Mouse (Mus musculus): ENCODE results near the gene Zbtb9.
A peak's percentile ranks its signal among the peaks of the same experiment; 100 is the strongest.
"Not testable (repeated sequence)": the region's sequence is repeated elsewhere in the genome, so short reads cannot be mapped to it uniquely, and the experiment has no call there.

The Zbtb9 gene

DNA sequence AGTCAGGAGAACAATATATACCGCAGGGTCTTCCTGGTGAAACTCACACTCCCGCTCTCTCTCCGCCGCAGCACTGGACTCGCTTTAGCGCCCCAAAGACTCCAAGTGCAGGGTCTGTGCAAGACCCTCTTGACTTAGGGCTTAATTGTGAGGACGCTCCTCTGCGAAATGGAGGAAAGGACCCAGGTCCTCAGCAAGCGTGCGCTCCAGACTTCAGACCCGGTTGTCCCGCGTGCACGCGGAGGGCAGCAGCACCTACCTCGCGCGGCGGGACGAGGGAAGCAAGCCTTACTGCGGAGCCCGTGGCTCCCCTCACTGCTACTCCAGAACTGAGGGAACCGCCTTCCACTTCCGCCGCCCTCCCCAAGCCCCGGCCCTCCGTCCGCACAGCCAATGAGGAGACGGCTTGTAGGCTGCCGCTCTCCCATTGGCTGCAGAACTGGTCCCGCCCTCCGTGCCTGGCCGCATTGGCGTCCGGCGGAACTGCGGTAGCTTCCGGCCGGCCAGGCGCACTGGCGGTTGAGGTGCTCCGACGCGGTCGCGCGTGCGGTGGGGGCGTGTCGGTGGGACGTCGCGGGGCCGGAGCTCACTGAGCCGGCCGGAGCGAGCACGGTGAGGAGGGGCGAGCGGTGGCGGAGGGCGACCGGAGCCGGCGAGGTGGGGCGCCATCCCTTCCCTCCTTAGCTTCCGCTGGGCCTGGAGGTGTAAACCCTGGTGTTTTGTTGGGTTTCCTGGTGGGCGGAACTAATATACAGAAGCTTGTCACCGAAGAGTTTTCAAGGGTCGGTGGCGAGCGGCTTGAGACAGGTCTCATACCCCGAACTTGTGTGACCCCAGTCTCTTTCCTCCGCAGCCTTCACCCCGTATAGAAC lies at the start of gene Zbtb9:
TSS of gene Zbtb9 (plus strand) at position 465 of the 872 bp plus-strand sequence.
- peak; percentile 97 to 98 for DNase-seq (ENCODE audit: low spot score in 2 of 2)

DNA sequence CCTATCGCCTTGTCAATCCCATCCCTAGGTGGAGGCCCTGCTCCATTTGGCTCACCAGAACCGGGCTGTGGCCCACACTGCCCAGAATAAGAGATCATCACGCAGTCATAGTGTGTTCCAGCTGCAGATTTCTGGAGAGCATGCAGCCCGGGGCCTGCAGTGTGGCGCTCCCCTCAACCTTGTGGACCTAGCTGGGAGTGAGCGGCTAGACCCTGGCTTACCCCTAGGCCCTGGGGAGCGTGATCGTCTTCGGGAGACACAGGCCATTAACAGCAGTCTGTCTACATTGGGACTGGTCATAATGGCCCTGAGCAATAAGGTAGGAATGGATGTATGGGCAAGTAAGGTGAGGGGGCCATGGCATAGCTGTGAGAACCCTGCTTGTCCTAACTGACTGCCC lies 47.6 kb upstream of the Zbtb9 start:
- not testable (repeated sequence) for DNase-seq (ENCODE audit: low spot score in 2 of 2)

DNA sequence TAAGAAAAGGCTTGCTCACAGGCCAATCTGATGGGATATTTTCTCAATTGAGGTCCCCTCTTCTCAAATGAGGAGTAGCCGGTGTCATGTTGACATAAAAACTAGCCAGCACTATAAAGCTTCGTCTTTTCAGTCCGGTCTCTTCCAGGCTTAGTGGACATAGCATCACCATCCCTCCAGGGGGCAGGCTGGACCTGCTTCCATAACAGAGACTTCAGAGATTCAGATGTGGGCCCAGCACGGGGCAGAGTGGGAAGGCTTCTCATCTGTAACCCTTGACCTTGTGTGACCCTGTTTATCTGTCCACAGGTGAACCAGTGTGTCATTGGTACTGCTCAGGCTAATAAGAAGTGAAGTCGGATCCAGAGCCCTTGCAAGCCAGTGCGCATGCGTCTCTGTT lies 41.2 kb upstream of the Zbtb9 start:
- DNase-seq (ENCODE audit: low spot score in 2 of 2): peak; percentile 47 to 69

DNA sequence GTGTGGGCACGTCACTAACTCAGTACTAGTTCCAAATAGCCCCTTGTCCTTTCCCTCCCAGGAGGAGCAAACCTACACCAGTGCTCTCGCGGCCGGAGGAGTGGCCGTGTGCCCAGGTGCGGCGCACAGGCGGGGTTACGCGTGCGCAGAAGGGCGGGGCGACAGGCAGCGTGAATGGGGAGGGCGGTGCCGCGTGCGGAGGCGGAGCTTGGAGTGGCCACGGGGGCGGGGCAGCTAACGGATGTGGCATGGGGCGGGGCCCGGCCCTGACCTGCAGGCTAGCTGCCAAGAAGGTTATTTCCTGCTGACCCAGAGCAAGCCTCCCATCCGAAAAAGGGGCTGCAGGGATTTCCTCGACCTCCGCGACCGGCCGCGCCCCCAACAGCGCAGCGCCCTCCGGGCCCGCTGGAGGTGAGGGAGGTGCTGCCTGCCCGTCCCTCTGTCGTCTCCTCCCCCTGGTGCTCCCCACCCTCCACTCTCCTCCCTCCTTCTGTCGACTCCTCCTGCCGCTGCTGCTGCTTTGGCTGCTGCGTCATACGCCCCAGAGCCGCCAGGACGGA lies 40.0 kb upstream of the Zbtb9 start, which contains the start of gene Phf1:
TSS of gene Phf1 (plus strand) at position 214 of the 560 bp plus-strand sequence.
- peak; percentile 99 for DNase-seq (ENCODE audit: low spot score in 2 of 2)

DNA sequence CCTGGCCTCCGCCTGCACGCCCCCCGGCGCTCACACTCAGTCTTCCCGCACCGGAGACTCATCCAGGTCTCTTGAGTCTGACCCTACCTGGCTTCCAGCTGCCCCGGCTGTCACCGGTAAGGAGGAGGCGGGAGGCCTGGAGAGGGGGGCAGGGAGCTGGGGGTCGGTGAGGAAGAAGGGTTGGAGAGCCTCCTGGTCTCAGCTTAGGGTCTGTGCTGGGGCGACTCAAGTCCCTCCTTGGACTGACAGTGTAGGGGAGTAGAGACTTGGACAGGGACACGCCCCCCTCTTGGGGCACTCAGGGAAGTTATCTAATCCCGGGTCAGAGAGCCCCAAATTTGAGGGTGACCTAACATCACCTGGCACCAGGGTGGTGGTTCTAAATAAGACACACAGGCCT lies 39.5 kb upstream of the Zbtb9 start:
- no peak for DNase-seq (ENCODE audit: low spot score in 2 of 2)

DNA sequence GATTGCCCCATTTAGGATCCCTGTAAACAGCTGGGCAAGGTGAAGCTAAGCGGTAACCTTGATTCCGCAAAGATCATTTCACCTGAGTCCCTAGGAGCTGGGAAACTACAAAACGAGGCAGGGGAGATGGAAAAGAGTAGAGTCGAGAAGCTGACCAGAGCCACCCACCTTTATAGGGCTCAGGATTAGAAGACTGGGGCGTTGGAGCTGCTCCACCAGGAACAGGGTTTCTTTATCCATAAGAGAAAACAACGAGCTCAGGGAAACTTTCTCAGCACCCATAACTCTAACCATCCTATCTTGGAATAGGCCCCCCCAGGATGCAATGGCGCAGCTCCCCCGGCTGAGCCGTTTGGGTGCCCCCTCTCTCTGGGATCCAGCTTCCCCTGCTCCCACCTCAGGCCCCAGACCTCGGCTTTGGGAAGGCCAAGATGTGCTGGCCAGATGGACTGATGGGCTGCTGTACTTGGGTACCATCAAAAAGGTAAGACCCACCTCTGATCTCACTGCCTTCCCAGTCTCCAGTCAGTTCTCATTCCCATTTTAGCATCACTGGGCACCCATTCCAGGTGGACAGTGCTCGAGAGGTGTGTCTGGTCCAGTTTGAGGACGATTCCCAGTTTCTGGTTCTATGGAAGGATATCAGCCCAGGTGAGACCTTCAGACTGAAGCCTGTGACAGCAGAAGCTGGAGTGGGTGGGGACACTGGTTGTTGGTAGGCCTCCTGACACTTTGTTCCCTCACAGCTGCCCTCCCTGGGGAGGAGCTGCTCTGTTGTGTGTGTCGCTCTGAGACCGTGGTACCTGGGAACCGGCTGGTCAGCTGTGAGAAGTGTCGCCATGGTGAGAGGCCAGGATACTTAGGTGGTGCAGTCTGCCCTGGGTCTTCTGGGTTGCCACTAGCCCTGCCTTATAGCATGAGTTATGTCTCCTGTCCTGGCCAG lies 38.8 kb upstream of the Zbtb9 start:
- DNase-seq (ENCODE audit: low spot score in 2 of 2): no peak

DNA sequence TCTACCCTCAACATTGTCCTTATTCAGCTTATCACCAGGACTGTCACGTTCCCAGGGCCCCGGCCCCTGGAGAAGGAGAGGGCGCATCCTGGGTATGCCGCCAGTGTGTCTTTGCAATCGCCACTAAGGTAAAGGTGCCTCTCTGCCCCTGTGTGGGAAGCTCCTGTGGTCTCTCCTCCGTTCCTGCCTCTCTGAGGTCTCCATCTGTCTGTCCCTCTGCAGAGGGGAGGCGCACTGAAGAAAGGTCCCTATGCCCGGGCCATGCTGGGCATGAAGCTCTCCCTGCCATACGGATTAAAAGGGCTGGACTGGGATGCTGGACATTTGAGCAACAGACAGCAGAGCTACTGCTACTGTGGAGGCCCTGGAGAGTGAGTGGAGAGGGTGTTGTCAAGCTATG lies 37.9 kb upstream of the Zbtb9 start:
- DNase-seq (ENCODE audit: low spot score in 2 of 2): no peak

DNA sequence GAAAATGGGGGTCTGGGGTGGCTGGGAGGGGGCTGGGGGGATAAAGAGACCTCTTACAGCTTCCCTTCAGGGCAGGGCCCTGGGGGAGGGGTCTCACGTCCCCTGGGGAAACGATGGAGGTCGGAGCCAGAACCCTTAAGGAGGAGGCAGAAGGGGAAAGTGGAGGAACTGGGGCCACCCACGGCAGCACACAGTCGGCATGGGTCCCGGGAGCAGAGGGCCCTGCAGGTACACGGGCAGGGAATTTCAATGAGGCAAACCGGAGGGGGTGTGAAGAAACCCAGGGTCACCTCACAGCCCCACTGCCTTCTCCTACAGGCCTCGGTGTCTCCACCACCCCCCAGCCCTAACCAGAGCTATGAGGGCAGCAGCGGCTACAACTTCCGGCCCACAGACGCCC lies 36.5 kb upstream of the Zbtb9 start:
- peak in 1 of 2 experiments; percentile 62 for DNase-seq (ENCODE audit: low spot score in 2 of 2)

DNA sequence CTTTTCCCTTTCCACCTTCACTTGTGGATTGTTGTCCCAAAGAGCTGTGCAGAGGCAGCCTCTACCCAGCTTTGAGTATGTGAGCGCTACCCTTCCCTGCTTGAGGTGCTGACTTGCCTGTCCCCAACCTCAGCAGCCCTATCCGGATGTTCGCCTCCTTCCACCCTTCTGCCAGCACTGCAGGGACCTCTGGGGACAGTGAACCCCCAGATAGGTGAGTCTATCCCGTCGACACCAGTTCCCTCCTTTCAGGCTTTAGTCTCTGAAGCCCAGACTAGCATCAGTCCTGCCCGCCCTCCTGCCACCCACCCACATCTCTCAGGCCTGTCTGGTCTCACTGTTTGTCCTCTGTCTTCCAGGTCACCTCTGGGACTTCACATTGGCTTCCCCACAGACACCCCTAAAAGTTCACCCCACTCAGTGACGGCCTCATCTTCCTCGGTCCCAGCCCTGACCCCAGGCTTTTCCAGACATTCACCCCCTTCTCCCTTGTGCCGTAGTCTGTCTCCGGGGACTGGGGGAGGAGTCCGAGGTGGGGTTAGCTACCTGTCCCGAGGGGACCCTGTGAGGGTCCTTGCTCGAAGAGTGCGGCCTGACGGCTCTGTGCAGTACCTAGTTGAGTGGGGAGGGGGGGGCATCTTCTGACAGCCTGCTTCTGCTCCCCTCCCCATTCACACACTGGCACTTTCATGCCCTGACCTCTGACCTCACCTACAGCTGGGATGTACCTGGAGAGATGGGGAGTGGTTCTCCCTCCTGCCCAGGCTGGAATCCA lies 35.9 kb upstream of the Zbtb9 start:
- DNase-seq (ENCODE audit: low spot score in 2 of 2): no peak

DNA sequence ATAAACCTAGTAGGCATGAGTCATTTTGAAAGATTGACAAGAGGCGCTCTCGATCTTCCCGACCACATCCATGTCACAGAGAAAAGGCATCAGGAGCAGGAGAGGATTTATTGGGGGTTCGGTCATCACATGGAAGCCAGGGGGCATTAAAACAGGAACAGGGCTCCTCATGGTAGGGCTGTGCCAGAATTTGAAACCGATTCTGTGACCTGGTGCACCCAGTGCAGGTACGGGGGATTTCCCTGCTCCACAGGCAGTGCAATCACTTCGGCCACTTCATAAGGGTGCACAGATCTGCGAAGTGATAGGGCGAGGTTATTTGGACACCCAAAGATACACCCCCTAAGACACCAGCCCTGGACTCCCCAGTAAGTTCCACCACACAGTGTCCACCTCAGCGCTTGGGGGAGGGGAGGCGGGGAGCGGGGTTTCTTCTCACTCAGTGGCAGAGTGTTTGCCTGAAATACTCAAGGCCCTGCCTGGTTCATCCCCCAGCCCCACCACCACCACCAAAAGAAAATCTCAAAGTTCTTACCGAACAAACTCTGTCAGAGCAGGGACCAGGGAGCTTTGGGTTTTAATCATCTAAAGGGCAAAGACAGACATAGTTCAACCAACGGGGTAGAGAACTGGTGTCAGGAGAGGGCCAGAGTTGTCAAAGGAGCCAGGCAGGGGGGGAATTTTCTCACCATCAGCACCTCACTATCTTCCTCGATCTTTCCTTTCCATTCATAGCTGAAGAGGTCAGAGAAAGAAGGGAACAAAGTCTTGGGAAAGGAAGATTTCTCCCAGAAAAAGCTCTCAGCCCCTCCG lies 34.9 kb upstream of the Zbtb9 start:
- no peak for DNase-seq (ENCODE audit: low spot score in 2 of 2)

DNA sequence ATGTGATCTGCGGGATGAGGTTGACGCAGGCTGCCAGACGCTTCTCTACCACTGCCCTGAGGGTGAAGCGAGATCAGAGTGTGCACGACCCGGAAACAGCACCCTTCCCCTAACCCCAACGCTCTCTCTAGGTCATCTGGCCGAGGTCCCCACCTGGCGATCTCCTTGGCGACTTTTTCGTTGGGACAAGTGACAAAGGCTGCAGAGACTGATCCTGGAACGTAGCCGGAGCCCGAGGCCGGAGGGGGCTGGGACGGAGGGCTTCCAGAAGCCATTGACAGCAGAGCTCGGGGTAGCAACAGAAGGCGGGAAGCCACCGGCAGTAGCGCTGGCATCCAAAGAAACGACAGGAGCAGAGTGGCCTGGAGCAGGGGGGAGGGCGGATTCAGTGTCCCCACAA lies 34.2 kb upstream of the Zbtb9 start:
- peak in 1 of 2 experiments; percentile 73 for DNase-seq (ENCODE audit: low spot score in 2 of 2)

DNA sequence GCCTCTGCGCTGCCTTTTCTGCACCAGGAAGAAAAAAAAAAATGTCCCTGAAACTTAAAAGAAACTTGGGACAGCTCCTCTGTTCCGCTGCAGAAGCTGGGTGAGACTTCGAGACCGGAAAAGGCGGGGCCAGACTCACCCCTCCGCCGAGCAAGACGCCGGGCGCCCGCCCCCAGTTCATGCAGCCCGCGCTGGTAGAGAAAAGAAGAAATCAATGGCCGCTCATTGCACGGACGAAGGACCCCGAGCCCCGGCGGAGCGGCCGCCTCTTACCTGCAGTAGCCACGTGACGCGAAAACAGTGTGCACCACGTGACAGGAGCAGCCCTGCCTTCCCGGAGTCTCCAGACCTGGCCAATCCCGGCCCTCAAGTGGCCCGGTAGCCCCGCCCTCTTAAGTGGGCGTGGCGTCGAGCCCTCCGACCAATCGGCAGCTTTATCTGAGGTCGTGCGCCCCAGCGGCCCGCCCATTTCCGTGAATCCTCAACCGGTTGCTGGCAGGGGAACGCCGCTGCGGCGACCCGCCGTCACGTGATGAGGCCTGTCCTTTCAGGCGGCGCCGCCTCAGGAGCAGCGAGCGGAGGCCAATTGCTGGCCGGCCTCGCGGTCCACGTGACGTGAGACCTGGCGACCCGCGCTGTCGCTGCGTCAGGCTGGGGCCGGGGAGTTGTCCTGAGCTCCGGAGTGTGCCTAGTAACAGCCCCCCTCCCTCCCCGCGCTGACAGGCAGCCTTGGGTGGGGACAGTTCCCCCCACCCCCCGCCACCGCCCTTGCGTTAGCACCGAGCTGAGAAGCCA lies 33.6 kb upstream of the Zbtb9 start, which contains the start of gene Cuta:
TSS of gene Cuta (minus strand) at position 392 of the 795 bp plus-strand sequence.
- DNase-seq (ENCODE audit: low spot score in 2 of 2): peak; percentile 99 to 100

DNA sequence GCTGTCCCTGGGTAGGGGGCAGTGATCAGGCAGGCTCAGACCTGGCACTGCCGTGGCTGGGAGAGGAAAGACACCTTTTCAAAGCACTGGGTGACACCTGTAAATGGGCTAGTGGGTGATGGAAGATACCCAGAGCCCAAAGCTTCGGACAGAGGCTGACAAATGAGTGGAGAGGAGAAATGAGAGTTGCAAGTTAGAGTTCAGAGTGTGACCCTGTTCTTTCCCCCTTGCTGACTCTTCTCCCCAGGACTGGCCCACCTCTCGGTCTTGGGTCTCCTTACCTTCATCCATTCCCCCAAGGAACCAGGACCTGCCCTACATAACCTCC lies 33.0 kb upstream of the Zbtb9 start:
- no peak for DNase-seq (ENCODE audit: low spot score in 2 of 2)

DNA sequence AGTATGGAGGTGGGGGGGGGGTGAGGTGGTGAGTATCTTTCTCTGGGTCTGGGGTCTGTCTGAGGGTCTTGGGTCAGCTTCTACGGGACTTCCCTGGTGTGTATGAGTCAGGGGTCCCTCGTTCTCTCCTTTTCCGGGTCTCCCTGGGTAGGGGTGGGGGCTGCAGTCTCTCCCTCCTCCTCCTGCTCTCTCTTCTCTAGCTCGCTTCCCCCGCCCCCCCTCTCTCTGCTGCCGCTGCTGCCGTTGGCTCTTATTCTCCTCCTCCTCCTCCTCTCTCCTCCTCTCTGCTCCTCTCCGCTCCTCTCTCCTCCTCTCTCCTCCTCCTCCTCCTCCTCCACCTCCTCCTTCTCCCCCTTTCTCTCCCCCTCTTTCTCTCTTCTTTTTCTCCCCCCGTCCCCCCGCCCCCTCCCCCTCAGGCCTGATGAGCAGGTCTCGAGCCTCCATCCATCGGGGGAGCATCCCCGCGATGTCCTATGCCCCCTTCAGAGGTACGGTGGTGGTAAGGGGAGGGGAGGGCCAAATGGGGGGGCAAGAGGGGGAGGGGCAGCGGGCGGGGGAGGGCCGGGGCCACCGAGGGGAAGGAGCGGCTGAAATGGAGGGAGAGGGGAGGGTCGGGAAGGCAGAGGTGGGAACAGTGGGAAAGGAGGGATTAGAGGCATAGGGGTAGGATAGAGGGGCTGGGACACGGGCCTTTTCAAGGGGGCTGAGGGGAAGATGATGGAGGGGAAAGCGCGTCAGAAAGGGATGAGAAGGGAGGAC lies 31.8 kb upstream of the Zbtb9 start, which contains the start of gene Syngap1:
TSS of gene Syngap1 (plus strand) at position 223 of the 759 bp plus-strand sequence.
- peak in 1 of 2 experiments; percentile 58 for DNase-seq (ENCODE audit: low spot score in 2 of 2)

DNA sequence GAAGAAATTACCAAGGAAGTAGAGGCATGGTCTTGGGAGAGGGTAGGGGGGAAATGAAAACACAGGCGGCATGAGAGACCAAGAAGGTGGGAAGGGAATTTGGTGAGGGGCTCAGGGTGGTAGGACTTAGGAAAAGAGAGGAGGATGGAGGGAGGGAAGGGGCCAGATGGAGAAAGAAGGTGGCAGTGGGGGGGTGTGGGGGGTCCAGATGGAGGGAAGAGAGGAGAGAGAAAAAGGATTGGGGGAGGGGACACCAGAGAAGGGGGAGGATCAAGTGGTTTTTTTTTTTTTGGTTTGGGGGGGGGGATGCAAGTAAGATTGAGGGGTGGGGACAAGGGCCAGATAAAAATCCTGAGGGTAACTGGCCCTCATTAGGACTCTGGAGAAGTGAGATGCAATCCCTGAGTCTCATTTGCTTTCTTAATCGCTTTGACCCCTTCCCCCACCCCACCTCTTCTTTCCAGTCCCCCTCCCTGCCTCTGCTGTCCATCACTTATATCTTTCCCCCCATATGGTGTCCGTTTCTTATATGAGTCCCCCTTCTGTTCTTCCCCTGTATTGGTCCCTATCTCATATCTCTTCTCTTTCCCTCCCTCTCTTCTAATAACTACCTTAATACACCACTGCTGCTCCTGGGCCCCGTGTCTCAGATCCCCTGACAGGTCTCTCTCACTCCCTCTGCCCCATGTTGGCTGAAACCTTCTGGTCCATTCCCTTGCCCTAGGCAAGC lies 31.0 kb upstream of the Zbtb9 start:
- no peak for DNase-seq (ENCODE audit: low spot score in 2 of 2)

DNA sequence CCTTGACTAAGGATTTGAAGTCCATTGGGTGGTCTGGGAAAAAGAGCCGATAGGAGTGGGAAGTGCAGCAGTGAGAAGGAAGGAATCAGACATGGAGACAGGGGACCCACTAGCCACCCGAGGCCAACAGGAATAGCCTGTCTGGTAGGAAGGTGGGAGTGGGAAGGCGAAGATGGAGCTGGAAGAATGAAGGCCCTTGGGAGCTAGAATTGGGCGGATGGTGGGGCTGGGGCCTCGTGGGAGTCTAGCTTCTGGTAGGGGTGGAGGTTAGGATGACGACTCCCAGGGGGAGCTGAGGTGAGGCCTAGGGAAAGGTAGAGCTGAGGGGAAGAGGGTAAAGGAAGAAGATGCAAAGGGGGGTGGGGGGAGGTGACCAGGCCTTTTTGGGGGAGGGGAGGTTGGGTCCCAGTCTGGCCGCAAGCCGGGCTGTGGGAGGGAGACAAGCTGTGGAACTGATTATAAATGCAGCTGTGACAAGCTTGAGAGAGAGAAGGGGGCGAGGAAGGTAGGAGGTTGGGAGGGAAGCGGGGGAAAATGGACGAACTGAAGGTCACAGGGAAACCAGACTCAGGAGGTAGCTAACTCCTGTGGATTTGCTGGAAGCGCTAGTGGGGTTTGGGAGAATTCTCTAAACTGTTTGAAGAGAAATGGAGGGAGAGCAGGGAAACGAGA lies 27.0 kb upstream of the Zbtb9 start:
- DNase-seq (ENCODE audit: low spot score in 2 of 2): no peak

DNA sequence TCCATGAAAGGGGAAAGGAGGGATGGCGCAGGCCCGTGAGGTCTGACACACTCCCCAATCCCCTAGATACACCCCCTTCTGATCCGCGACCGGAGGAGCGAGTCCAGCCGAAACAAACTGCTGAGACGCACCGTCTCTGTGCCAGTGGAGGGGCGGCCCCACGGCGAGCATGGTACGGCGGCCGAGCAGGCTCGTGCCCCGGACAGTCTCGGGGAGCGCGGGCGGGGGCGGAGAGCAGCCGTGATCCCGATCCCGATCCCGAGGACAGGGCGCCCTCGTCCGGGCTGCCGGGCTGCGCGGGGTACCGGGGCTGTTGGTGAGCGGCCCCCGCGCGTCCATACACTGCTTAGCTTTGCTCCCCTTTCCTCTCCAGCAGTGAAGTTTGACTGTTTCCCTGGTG lies 26.4 kb upstream of the Zbtb9 start:
- peak; percentile 59 to 82 for DNase-seq (ENCODE audit: low spot score in 2 of 2)
